Mouse (Mus musculus): ENCODE data around the gene Fut11. TPM values are rescaled to one million over a fixed set of nuclear protein-coding genes. Genes with fewer than 3 reads are reported as not detected.

Gene Fut11
- polyA plus RNA-seq, 1 experiment from 2014 or later, result 29.2 TPM

DNA sequence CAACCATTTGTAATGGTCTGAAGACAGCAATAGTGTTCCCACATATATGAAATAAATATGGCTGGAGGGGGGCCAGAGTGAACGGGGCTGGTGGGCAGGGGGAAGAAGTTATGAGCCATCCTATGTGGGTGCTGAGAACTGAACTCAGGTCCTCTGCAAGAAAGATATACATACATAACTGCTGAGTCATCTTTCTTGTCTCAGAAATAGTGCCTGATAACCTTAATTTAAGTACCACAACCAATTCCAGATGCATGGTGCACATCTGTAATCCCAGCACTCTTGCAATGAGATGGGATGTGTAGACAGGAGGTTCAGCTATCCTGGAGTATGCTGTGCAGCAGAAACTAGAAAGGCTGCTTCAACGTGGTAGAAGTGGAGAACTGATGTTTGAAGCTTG lies 13.0 kb upstream of the Fut11 start:
- Histone ChIP-seq H3K4me3 (replicated peaks) (no peak overlapping the region), H3K9ac (no peak overlapping the region), H3K27ac (no peak overlapping the region), H3K27me3 (no peaks in the 10 kb centered on the region), H3K4me1 (no peaks in the 10 kb centered on the region), H3K36me3 (peaks cover 100% of the 10 kb centered on the region), H3K9me3 (replicated peaks) (no peaks in the 10 kb centered on the region), H3K4me2 (no peak overlapping the region)
- WGBS, result 97% methylated on average over 2 of the region's 2 CpGs
- no peak for ATAC-seq (replicated peaks; ENCODE audit: low FRiP score)

DNA sequence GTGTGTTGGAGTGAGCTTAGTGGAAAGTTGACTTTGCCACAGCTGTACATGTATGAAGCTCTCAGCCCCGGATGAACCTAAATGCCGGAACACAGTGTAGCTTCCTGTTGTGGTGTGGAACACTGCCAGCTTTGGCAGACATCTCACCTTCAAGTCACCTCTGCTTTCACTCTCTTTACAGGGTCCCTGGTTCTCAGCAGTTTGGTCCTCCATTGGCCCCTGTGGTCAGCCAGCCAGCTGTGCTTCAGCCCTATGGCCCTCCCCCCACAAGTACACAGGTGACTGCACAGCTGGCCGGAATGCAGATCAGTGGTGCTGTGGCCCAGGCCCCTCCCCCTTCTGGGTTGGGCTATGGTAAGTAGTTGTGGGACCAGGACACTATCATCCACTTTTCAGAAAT lies 12.3 kb upstream of the Fut11 start:
- ATAC-seq (replicated peaks; ENCODE audit: low FRiP score), result peak; percentile 46; the same call in 1 of the 2 replicates
- no peak overlapping the region for H3K4me3 ChIP-seq (replicated peaks)
- H3K27me3 ChIP-seq, result no peaks in the 10 kb centered on the region
- H3K4me2 ChIP-seq, result no peak overlapping the region
- H3K4me1 ChIP-seq, result no peaks in the 10 kb centered on the region
- peaks cover 100% of the 10 kb centered on the region for H3K36me3 ChIP-seq
- H3K27ac ChIP-seq, result no peak overlapping the region
- WGBS, result 71% methylated on average over 3 of the region's 3 CpGs
- H3K9me3 ChIP-seq (replicated peaks), result no peaks in the 10 kb centered on the region
- no peak overlapping the region for H3K9ac ChIP-seq

- H3K9me3 ChIP-seq (replicated peaks), result no peaks in the 10 kb centered on the region
- no peaks in the 10 kb centered on the region for H3K27me3 ChIP-seq
- no peak overlapping the region for H3K9ac ChIP-seq
- no peak for ATAC-seq (replicated peaks; ENCODE audit: low FRiP score)
- 97% methylated on average over 3 of the region's 3 CpGs for WGBS
- H3K36me3 ChIP-seq, result peaks cover 99% of the 10 kb centered on the region
- no peaks in the 10 kb centered on the region for H3K4me1 ChIP-seq
- H3K4me3 ChIP-seq (replicated peaks), result no peak overlapping the region
- H3K4me2 ChIP-seq, result no peak overlapping the region
- no peak overlapping the region for H3K27ac ChIP-seq
Measured at GRCm38 (mm10) chr14:20686576-20686975, 8.2 kb upstream of the Fut11 start.

- Histone ChIP-seq H3K4me2 (no peak overlapping the region), H3K36me3 (peaks cover 99% of the 10 kb centered on the region), H3K27me3 (no peaks in the 10 kb centered on the region), H3K9me3 (replicated peaks) (no peaks in the 10 kb centered on the region), H3K27ac (no peak overlapping the region), H3K4me3 (replicated peaks) (no peak overlapping the region), H3K4me1 (peaks cover 7% of the 10 kb centered on the region; the same call in 1 of the 2 replicates), H3K9ac (no peak overlapping the region)
- no peak for ATAC-seq (replicated peaks; ENCODE audit: low FRiP score)
- WGBS, result 84% methylated on average over 2 of the region's 2 CpGs
Measured at GRCm38 (mm10) chr14:20689009-20689408, 5.8 kb upstream of the Fut11 start.

DNA sequence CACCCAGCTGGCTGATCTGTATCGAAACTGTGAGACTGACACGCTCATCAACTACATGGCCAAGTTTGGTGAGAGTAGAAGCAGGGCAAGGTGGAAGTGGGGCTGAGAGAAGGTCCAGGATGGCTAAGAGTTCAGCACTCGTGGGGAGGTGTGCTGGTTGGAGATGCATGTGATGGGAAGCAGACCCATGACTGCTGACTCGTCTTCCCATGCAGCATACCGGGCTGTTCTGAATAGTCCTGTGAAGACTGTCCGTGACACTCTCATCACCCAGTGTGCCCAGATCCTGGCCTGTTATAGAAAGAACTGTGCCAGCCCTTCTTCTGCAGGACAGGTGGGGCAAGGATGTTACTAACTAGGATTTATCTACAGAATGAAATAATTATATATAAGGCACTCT lies 3.0 kb upstream of the Fut11 start:
- H3K9ac ChIP-seq, result no peak overlapping the region
- no peaks in the 10 kb centered on the region for H3K27me3 ChIP-seq
- no peak overlapping the region for H3K4me2 ChIP-seq
- ATAC-seq (replicated peaks; ENCODE audit: low FRiP score), result no peak
- WGBS, result 94% methylated on average over 6 of the region's 6 CpGs
- H3K36me3 ChIP-seq, result peaks cover 76% of the 10 kb centered on the region
- peaks cover 25% of the 10 kb centered on the region for H3K4me1 ChIP-seq
- no peak overlapping the region for H3K4me3 ChIP-seq (replicated peaks)
- H3K27ac ChIP-seq, result no peak overlapping the region
- H3K9me3 ChIP-seq (replicated peaks), result no peaks in the 10 kb centered on the region

DNA sequence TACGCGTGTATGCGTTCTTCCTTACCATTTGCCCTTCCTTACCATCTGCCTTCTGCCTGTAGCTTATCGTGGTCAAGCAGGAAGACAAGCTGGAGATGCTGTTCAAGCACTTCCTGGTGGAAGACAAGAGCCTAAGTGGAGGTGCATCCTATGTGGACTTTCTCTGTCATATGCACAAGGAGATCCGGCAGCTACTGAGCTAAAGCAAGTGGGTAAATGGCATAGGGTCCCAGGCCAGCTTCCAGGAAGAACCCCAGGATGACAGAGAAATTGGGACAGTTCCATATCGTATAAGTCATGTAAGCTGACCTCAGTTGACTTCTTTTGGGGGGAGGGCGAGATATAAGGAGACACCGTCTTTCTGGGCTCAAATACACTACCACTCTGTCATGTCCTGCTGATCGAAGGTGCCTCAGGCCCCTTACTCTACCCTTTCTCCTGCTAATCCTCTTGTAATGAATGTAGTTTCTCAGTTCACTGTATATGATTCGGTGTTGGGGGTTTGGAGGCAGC lies 1.1 kb upstream of the Fut11 start:
- Histone ChIP-seq H3K9ac (no peak overlapping the region), H3K4me2 (no peak overlapping the region), H3K9me3 (replicated peaks) (no peaks in the 10 kb centered on the region), H3K4me3 (replicated peaks) (no peak overlapping the region), H3K4me1 (peaks cover 44% of the 10 kb centered on the region), H3K27me3 (no peaks in the 10 kb centered on the region), H3K27ac (no peak overlapping the region), H3K36me3 (peaks cover 67% of the 10 kb centered on the region)
- 86% methylated on average over 10 of the region's 10 CpGs for WGBS
- no peak for ATAC-seq (replicated peaks; ENCODE audit: low FRiP score)

GRCm38 (mm10) chr14:20694185-20694883 lies 434 bp upstream of the Fut11 start:
- Histone ChIP-seq H3K9me3 (replicated peaks) (no peaks in the 10 kb centered on the region), H3K27ac (peak overlapping the region; percentile 100), H3K4me2 (peak overlapping the region; percentile 78), H3K4me3 (replicated peaks) (peak overlapping the region; percentile 96), H3K27me3 (no peaks in the 10 kb centered on the region), H3K9ac (peak overlapping the region; percentile 96), H3K36me3 (peaks cover 66% of the 10 kb centered on the region), H3K4me1 (peaks cover 49% of the 10 kb centered on the region)
- peak; percentile 30 for ATAC-seq (replicated peaks; ENCODE audit: low FRiP score)
- WGBS, result 42% methylated on average over 13 of the region's 13 CpGs

GRCm38 (mm10) chr14:20695761-20696520 lies 1.2 kb downstream of the Fut11 start:
- H3K27ac ChIP-seq, result peak overlapping the region; percentile 100
- peaks cover 62% of the 10 kb centered on the region for H3K36me3 ChIP-seq
- WGBS, result 11% methylated on average over 27 of the region's 27 CpGs
- H3K9me3 ChIP-seq (replicated peaks), result no peaks in the 10 kb centered on the region
- ATAC-seq (replicated peaks; ENCODE audit: low FRiP score), result no peak; the same call in 1 of the 2 replicates
- peak overlapping the region; percentile 96 for H3K9ac ChIP-seq
- H3K4me2 ChIP-seq, result peak overlapping the region; percentile 78
- H3K4me1 ChIP-seq, result peaks cover 62% of the 10 kb centered on the region
- peak overlapping the region; percentile 96 for H3K4me3 ChIP-seq (replicated peaks)
- no peaks in the 10 kb centered on the region for H3K27me3 ChIP-seq

DNA sequence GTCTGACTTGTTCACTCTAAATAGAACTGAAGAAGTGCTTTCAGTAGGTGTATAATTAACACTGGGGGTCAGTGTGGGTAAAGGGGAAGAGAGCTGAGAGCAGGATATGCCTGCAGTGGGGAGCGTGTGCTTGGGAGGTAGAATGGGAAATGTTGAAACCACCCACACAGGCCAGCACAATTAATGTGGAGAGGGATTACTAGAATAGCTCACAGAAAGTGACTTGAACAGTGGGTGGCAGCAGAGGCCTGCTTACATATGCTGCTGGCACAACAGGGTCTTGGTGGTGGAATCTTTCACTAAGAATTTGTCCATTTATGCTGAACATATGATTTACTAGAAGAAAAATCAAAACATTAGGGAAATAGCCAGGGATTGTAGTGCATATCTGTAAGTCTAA lies 2.2 kb downstream of the Fut11 start:
- Histone ChIP-seq H3K9me3 (replicated peaks) (no peaks in the 10 kb centered on the region), H3K4me1 (peaks cover 70% of the 10 kb centered on the region), H3K27me3 (no peaks in the 10 kb centered on the region), H3K9ac (0 out of 2 replicates have a peak overlapping the region, but pooled peaks have one; percentile 34), H3K27ac (peak overlapping the region; percentile 18; the same call in 1 of the 2 replicates), H3K4me2 (peak overlapping the region; percentile 78), H3K36me3 (peaks cover 51% of the 10 kb centered on the region), H3K4me3 (replicated peaks) (peak overlapping the region; percentile 96)
- 15% methylated on average over 1 of the region's 1 CpGs for WGBS
- ATAC-seq (replicated peaks; ENCODE audit: low FRiP score), result no peak

- Histone ChIP-seq H3K27me3 (no peaks in the 10 kb centered on the region), H3K36me3 (peaks cover 36% of the 10 kb centered on the region), H3K4me1 (peaks cover 71% of the 10 kb centered on the region), H3K4me3 (replicated peaks) (0 out of 2 replicates have a peak overlapping the region, but pooled peaks have one; percentile 1), H3K9ac (no peak overlapping the region), H3K9me3 (replicated peaks) (no peaks in the 10 kb centered on the region), H3K4me2 (peak overlapping the region; percentile 78), H3K27ac (no peak overlapping the region)
- no peak for ATAC-seq (replicated peaks; ENCODE audit: low FRiP score)
- 83% methylated on average over 2 of the region's 2 CpGs for WGBS
Measured at GRCm38 (mm10) chr14:20698515-20698914, 3.7 kb downstream of the Fut11 start.

DNA sequence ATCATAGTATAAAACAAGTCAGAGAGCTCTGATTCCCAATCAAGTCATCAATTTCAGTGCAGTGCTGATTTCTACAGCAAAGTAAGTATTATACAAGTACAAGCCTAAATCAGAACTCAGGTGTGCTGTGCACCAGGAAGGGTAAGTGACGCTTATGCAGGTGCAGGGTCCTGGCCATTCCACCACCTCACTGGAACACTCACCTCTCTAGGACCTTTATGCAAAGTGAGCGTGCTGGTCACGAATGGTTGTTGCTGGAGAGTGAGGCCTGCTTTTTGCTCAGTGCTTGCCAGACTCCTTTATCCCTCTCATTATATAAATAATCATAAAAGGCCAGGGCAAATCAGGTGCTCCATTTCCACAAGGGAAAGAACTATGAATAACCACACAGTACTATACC lies 5.6 kb downstream of the Fut11 start:
- H3K4me2 ChIP-seq, result no peak overlapping the region
- WGBS, result 82% methylated on average over 3 of the region's 3 CpGs
- no peaks in the 10 kb centered on the region for H3K27me3 ChIP-seq
- H3K9ac ChIP-seq, result no peak overlapping the region
- H3K4me3 ChIP-seq (replicated peaks), result no peak overlapping the region
- peaks cover 40% of the 10 kb centered on the region for H3K36me3 ChIP-seq
- no peak overlapping the region for H3K27ac ChIP-seq
- peaks cover 67% of the 10 kb centered on the region for H3K4me1 ChIP-seq
- no peak for ATAC-seq (replicated peaks; ENCODE audit: low FRiP score)
- H3K9me3 ChIP-seq (replicated peaks), result no peaks in the 10 kb centered on the region

- H3K4me1 ChIP-seq, result peaks cover 59% of the 10 kb centered on the region
- no peaks in the 10 kb centered on the region for H3K9me3 ChIP-seq (replicated peaks)
- no peaks in the 10 kb centered on the region for H3K27me3 ChIP-seq
- WGBS, result 73% methylated on average over 8 of the region's 8 CpGs
- H3K27ac ChIP-seq, result peak overlapping the region; percentile 95; the same call in 1 of the 2 replicates
- ATAC-seq (replicated peaks; ENCODE audit: low FRiP score), result no peak
- peak overlapping the region; percentile 81 for H3K4me3 ChIP-seq (replicated peaks)
- H3K9ac ChIP-seq, result peak overlapping the region; percentile 90; the same call in 1 of the 2 replicates
- peak overlapping the region; percentile 64 for H3K4me2 ChIP-seq
- H3K36me3 ChIP-seq, result peaks cover 43% of the 10 kb centered on the region
Measured at GRCm38 (mm10) chr14:20701554-20701953, 6.8 kb downstream of the Fut11 start.
